Mouse (Mus musculus) liver, adult 2 months (tissue): ENCODE measurements at regions not wholly inside any gene's neighbourhood (a gene's known extent, or its start where the extent isn't known, plus 50 kb on each side); places are given as distances from the start of the nearest gene placed in this dataset.

ENCODE experiments used
- CTCF ChIP-seq: fragments of 200-500 bp; IDR thresholded peaks from 2 replicates; pipeline ENCODE4 v1.5.1; 2011; ENCODE audit warnings: low read depth, low read length, control low read depth
- POLR2A ChIP-seq: fragments of 200-500 bp; IDR thresholded peaks from 2 replicates; pipeline ENCODE4 v1.6.1; 2011; ENCODE audit warnings: low read length, control low read depth; ENCODE audit not compliant: insufficient read depth; ENCODE audit errors: extremely low read depth

DNA sequence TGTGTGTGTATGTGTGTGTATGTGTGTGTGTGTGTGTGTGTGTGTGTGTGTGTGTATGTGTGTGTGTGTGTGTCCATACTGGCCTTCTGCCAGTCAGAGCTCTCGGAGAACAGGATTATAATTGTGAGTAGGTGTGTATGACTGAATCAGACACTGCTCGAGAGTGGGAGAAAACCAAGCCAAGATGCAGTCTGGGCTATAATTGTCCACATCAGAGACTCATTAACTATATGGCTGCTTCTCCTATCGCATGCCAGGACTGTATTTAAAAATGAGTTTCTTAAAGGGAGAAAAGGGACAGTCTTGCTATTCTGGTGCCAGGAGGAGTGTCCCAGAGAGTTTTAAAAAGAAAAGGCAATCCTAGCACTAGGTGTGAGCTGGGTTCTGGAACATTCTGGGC, 58.7 kb upstream of the Adpgk start:
- TF ChIP-seq CTCF (no peak), POLR2A (no peak)
